Mouse (Mus musculus) stomach, postnatal 0 days (tissue): ENCODE data around the gene Pp2d1. TPM values are rescaled to one million over a fixed set of nuclear protein-coding genes. Genes with fewer than 3 reads are reported as not detected.
"Not testable (repeated sequence)": the region's sequence is repeated elsewhere in the genome, so short reads cannot be mapped to it uniquely, and the experiment has no call there.

Source experiments
- ATAC-seq: fragments of 200-750 bp; cut with Nextera tagmentation; 2 replicates; pipeline ENCODE4 v1.8.0; 2017; ENCODE audit not compliant: low FRiP score, low TSS enrichment
- DNase-seq: peaks from one replicate; pipeline ENCODE4 v3.0.0-alpha.2; 2016; ENCODE audit warnings: low spot score
- H3K27ac ChIP-seq: fragments of 300-500 bp; sonication (generic); replicated peaks from 2 replicates; pipeline ENCODE4 v1.5.1; 2014; ENCODE audit warnings: mild to moderate bottlenecking, control low read depth
- H3K27me3 ChIP-seq: fragments of 300-500 bp; sonication (generic); 2 replicates; pipeline ENCODE4 v1.6.1; 2014; ENCODE audit warnings: low read length; ENCODE audit not compliant: control insufficient read depth, insufficient read depth
- H3K36me3 ChIP-seq: fragments of 300-500 bp; sonication (generic); 2 replicates; pipeline ENCODE4 v1.6.1; 2014; ENCODE audit warnings: low read length, mixed read lengths; ENCODE audit not compliant: control insufficient read depth, insufficient read depth
- H3K4me1 ChIP-seq: fragments of 300-500 bp; sonication (generic); replicated peaks from 2 replicates; pipeline ENCODE4 v1.6.1; 2014; ENCODE audit warnings: antibody characterized with exemption; ENCODE audit not compliant: control insufficient read depth, insufficient read depth
- H3K4me2 ChIP-seq: fragments of 300-500 bp; sonication (generic); replicated peaks from 2 replicates; pipeline ENCODE4 v1.6.1; 2014; ENCODE audit warnings: low read depth, mild to moderate bottlenecking, control low read depth, moderate library complexity
- H3K4me3 ChIP-seq: fragments of 300-500 bp; sonication (generic); 2 replicates; pipeline ENCODE4 v1.5.1; 2014; ENCODE audit warnings: low read depth, low read length, control low read depth
- H3K9ac ChIP-seq: fragments of 300-500 bp; sonication (generic); 2 replicates; pipeline ENCODE4 v1.6.1; 2014; ENCODE audit warnings: mild to moderate bottlenecking, low read length, control low read depth, mixed read lengths
- H3K9me3 ChIP-seq: fragments of 300-500 bp; sonication (generic); 2 replicates; pipeline ENCODE4 v1.6.1; 2016; ENCODE audit warnings: low read length; ENCODE audit not compliant: control insufficient read depth
- CTCF ChIP-seq: IDR thresholded peaks from 2 replicates; pipeline ENCODE4 v1.5.1; 2016; ENCODE audit warnings: antibody characterized with exemption, low read depth, mild to moderate bottlenecking, moderate library complexity
- EP300 ChIP-seq: optimal IDR thresholded peaks from 2 replicates; pipeline ENCODE3; 2016; ENCODE audit warnings: antibody characterized with exemption
- WGBS: fragments of 180-500 bp; shearing (Covaris S2); extraction: QIAGEN DNeasy Blood & Tissue Kit; methylation state at CpG from one replicate; pipeline ENCODE4 v1.1.7; 2014; 5-methylcytosine and 5-hydroxymethylcytosine counted together
- polyA plus RNA-seq: library from polyadenylated mRNA; unstranded; fragments of >200 nt; fragmentation: Nextera tagmentation; extraction: Ambion mirVana; gene quantifications from 2 replicates; pipeline ENCODE4 v1.2.1, GENCODE M21; 2015

The Pp2d1 gene
- polyA plus RNA-seq, 1 experiment from 2014 or later: 0.12 TPM

DNA sequence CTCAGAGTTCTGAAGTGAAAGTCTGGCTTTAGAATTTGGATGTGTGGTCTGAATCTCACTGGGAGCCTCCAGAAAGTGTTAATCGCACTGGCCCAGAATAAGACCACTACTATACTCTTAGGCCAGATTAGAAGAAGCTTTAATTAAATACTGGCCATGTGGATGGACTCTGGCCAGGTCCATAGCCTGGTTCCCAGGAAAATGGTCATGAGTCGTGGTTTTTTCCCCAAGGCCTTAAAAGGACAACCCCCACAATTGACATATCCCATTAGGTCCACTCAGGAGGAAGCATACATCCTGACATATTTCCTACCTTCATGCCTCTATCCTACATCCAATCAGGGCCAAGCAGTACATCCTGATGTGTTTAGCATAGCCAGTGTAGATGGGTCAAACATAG, 37.9 kb upstream of the Pp2d1 start:
- no peak overlapping the region for H3K4me2 ChIP-seq
- no peak overlapping the region for H3K4me3 ChIP-seq
- no peaks in the 10 kb centered on the region for H3K36me3 ChIP-seq
- H3K27ac ChIP-seq: no peak overlapping the region
- no peaks in the 10 kb centered on the region for H3K9me3 ChIP-seq
- no peak for TF ChIP-seq EP300
- TF ChIP-seq CTCF: no peak
- no peak for DNase-seq
- ATAC-seq: no peak
- no peak overlapping the region for H3K9ac ChIP-seq
- 72% methylated on average over 2 of the region's 2 CpGs for WGBS
- H3K4me1 ChIP-seq: no peaks in the 10 kb centered on the region
- H3K27me3 ChIP-seq: no peaks in the 10 kb centered on the region

DNA sequence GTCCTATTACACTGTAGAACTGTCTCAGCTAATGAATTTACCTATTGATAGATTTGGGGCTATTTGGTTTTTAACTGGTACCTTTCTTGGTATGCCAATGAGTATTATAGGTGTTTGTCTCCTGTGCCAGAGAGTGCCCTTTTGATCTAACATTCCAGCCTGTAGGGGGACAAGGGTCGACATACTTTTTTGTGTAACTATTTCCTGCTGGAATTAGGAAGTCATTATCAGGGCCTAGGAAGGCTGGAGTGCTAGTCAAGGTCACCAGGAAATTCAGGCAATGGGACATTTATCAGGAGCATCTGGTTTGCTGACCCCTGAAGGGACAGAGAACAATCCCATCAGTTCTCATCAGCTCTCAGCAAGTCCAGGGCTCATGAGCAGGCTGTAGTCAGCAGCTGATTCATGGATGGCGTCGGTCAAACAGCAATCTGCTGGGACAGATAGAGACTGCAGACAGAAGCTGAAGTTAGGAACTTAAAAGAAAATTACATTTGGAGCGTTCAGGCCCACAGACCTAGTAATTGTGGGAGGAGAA, 33.8 kb upstream of the Pp2d1 start:
- Histone ChIP-seq H3K4me1 (no peaks in the 10 kb centered on the region), H3K4me2 (no peak overlapping the region), H3K27ac (no peak overlapping the region), H3K9ac (no peak overlapping the region), H3K9me3 (no peaks in the 10 kb centered on the region), H3K4me3 (no peak overlapping the region), H3K27me3 (no peaks in the 10 kb centered on the region), H3K36me3 (no peaks in the 10 kb centered on the region)
- TF ChIP-seq CTCF (peak; percentile 57), EP300 (no peak)
- DNase-seq (no peak), ATAC-seq (no peak)
- WGBS: 55% methylated on average over 4 of the region's 4 CpGs

GRCm38 (mm10) chr17:53570932-53571331, 31.7 kb upstream of the Pp2d1 start:
- not testable (repeated sequence) for H3K4me3 ChIP-seq, H3K4me2 ChIP-seq, ATAC-seq, H3K27ac ChIP-seq, H3K9ac ChIP-seq, H3K9me3 ChIP-seq, H3K4me1 ChIP-seq, H3K27me3 ChIP-seq, H3K36me3 ChIP-seq, DNase-seq
- 82% methylated on average over 5 of the region's 5 CpGs for WGBS

GRCm38 (mm10) chr17:53570361-53570875, 31.2 kb upstream of the Pp2d1 start:
- Histone ChIP-seq H3K36me3 (no peaks in the 10 kb centered on the region), H3K9me3 (no peaks in the 10 kb centered on the region), H3K27me3 (no peaks in the 10 kb centered on the region), H3K27ac (peak overlapping the region; percentile 77), H3K4me3 (no peak overlapping the region), H3K4me2 (peak overlapping the region; percentile 45; the same call in 1 of the 2 replicates), H3K9ac (no peak overlapping the region), H3K4me1 (no peaks in the 10 kb centered on the region)
- WGBS: 33% methylated on average over 10 of the region's 10 CpGs
- ATAC-seq: peak; percentile 56
- no peak for TF ChIP-seq EP300
- no peak for TF ChIP-seq CTCF
- peak; percentile 79 for DNase-seq

GRCm38 (mm10) chr17:53569829-53570228, 30.6 kb upstream of the Pp2d1 start:
- H3K4me2 ChIP-seq: peak overlapping the region; percentile 45
- DNase-seq: peak; percentile 71
- WGBS: 15% methylated on average over 6 of the region's 6 CpGs
- H3K9ac ChIP-seq: peak overlapping the region; percentile 27; the same call in 1 of the 2 replicates
- TF ChIP-seq CTCF: no peak
- no peak for TF ChIP-seq EP300
- no peaks in the 10 kb centered on the region for H3K27me3 ChIP-seq
- no peak; the same call in 1 of the 2 replicates for ATAC-seq
- peak overlapping the region; percentile 77 for H3K27ac ChIP-seq
- no peaks in the 10 kb centered on the region for H3K4me1 ChIP-seq
- no peaks in the 10 kb centered on the region for H3K36me3 ChIP-seq
- H3K4me3 ChIP-seq: peak overlapping the region; percentile 15; the same call in 1 of the 2 replicates
- no peaks in the 10 kb centered on the region for H3K9me3 ChIP-seq

DNA sequence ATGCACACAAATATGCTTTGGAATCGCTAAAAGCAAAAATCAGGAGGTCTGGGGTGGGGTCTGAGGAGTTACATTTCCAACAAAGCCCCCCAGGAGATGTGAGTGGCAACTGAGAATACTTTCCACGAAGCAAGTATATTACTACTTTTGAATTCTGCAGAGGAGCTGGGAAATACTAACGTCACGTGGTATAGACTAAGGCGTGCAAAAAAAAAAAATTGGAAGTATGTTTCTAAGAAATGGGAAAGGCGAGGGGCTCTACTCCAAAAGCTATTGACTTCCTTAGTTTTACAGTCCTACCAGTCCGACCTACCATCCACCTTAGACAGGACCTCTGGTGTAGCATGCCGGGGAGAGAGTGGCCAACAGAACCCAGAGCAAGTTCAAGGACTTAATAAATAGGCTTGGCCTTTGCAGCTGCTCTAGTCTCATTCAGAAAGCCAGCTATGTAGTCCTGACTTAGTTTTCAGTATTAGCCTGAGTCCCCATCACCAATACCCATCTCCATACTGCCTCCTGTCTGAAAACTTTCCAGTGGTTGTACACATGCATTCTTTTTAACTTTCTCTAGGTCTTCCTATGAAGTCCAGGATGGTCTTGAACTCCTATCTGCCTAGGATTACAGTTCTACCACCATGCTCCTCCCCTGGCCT, 29.6 kb upstream of the Pp2d1 start:
- 45% methylated on average over 8 of the region's 8 CpGs for WGBS
- peak overlapping the region; percentile 87 for H3K4me3 ChIP-seq
- no peak overlapping the region; the same call in 1 of the 2 replicates for H3K9ac ChIP-seq
- H3K27ac ChIP-seq: no peak overlapping the region; the same call in 1 of the 2 replicates
- no peaks in the 10 kb centered on the region for H3K27me3 ChIP-seq
- no peaks in the 10 kb centered on the region for H3K9me3 ChIP-seq
- TF ChIP-seq CTCF: 0 out of 2 replicates have a peak, but pooled peaks have one; percentile 7
- no peak for TF ChIP-seq EP300
- H3K36me3 ChIP-seq: no peaks in the 10 kb centered on the region
- no peak for DNase-seq
- no peak for ATAC-seq
- no peaks in the 10 kb centered on the region for H3K4me1 ChIP-seq
- H3K4me2 ChIP-seq: peak overlapping the region; percentile 96
